Mouse (Mus musculus): ENCODE measurements around the gene Safb.

GRCm38 (mm10) chr17:56617628-56618027 is 33.0 kb downstream of the Safb start:
- TF ChIP-seq CTCF (conservative IDR thresholded peaks at IDR 0.05; ENCODE audit: low read length) (no peak), NANOG (IDR thresholded peaks at IDR 0.05; ENCODE audit: borderline replicate concordance, low read length) (no peak)
